Mouse (Mus musculus) spleen, adult 12 weeks (tissue): ENCODE results near the gene 0610030E20Rik.

Experiments
- DNase-seq: peaks from one replicate; pipeline ENCODE4 v3.0.0; 2022; ENCODE audit warnings: low spot score

The 0610030E20Rik gene

DNA sequence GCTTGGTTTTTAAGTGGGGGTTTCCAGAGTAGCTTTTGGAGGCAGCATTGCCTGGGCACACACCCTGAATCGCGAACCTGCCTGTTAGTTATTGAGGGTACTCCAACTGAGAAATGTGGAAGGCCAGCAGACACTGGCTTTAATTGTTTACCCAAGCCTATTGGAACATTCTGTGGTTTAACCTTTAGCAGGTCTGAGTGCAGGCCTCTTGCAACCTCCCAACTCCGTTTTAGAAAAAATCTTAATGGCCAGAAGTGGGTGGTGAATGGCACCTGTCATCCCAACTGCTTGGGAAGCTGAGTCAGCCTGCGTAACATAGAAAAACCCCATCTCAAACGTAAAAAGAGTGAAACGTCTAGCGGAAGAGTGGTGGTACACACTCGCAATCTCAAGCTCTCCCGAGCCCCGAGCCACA lies 49.7 kb downstream of the 0610030E20Rik start:
- DNase-seq: no peak

DNA sequence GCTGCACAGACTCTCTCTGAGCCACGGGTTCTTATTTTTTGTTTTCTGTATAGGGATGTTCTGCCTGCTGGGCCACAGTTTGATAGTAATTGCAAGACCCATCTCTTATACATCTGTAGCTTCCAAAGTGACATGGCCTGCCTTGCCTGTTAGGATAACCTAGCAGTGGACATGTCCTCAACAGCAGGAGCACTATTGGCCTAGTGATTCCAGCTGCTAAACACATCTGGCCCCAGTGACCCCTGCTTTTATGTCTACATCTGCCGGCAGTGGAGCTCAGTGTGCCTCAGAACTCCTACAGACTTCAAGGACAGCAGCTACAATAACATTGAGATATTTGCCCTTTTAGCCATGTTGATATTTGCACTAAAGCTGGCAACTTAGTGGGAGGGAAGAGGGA lies 52.9 kb downstream of the 0610030E20Rik start:
- DNase-seq: no peak

GRCm38 (mm10) chr6:72401875-72402274 lies 54.8 kb downstream of the 0610030E20Rik start:
- DNase-seq: peak; percentile 62
